Mouse (Mus musculus): ENCODE data around the gene Cstf1. TPM values are rescaled to one million over a fixed set of nuclear protein-coding genes. Genes with fewer than 3 reads are reported as not detected.

Cstf1 gene
- polyA plus RNA-seq (2016; fragmentation: Nextera tagmentation; extraction: Ambion mirVana), result 51.0 and 58.0 TPM in 2 replicates

GRCm38 (mm10) chr2:172370411-172371223, at the start of gene Cstf1, which contains the start of gene Aurka:
Gene Cstf1, plus strand, starts transcription at chr2:172370681.
Gene Aurka, minus strand, starts transcription at chr2:172370535.
- no peaks in the 10 kb centered on the region for H3K27me3 ChIP-seq (ENCODE audit: low read depth, poor library complexity, severe bottlenecking)
- peaks cover 68% of the 10 kb centered on the region for H3K36me3 ChIP-seq
- peak within 1 kb of the TSS; percentile 97 for H3K4me3 ChIP-seq
- peak; percentile 96 for DNase-seq (ENCODE audit: low spot score)
- H3K27ac ChIP-seq (replicated peaks), result peak within 1 kb of the TSS; percentile 97
- under 1% methylated on average over 66 of the region's 66 CpGs for WGBS
- H3K9me3 ChIP-seq (replicated peaks), result no peaks in the 10 kb centered on the region
- peaks cover 46% of the 10 kb centered on the region for H3K4me1 ChIP-seq

GRCm38 (mm10) chr2:172320878-172321277, 49.6 kb upstream of the Cstf1 start:
- Histone ChIP-seq H3K4me3 (no peak overlapping the region), H3K9me3 (replicated peaks) (no peaks in the 10 kb centered on the region), H3K27ac (replicated peaks) (no peak overlapping the region), H3K4me1 (no peaks in the 10 kb centered on the region), H3K27me3 (ENCODE audit: low read depth, poor library complexity, severe bottlenecking) (no peaks in the 10 kb centered on the region), H3K36me3 (no peaks in the 10 kb centered on the region)
- peak; percentile 72 for DNase-seq (ENCODE audit: low spot score)
- WGBS, result 19% methylated on average over 9 of the region's 9 CpGs

- 58% methylated on average over 8 of the region's 8 CpGs for WGBS
- H3K4me1 ChIP-seq, result peaks cover 6% of the 10 kb centered on the region; the same call in 1 of the 2 replicates
- DNase-seq (ENCODE audit: low spot score), result no peak
- no peaks in the 10 kb centered on the region for H3K36me3 ChIP-seq
- no peak overlapping the region for H3K4me3 ChIP-seq
- peaks cover 13% of the 10 kb centered on the region for H3K27me3 ChIP-seq (ENCODE audit: low read depth, poor library complexity, severe bottlenecking)
- H3K9me3 ChIP-seq (replicated peaks), result no peaks in the 10 kb centered on the region
- H3K27ac ChIP-seq (replicated peaks), result no peak overlapping the region
Observed at GRCm38 (mm10) chr2:172328248-172328647, 42.2 kb upstream of the Cstf1 start.

- peak; percentile 79 for DNase-seq (ENCODE audit: low spot score)
- H3K9me3 ChIP-seq (replicated peaks), result no peaks in the 10 kb centered on the region
- no peak overlapping the region for H3K27ac ChIP-seq (replicated peaks)
- H3K4me1 ChIP-seq, result peaks cover 8% of the 10 kb centered on the region
- peaks cover 13% of the 10 kb centered on the region for H3K27me3 ChIP-seq (ENCODE audit: low read depth, poor library complexity, severe bottlenecking)
- H3K4me3 ChIP-seq, result peak overlapping the region; percentile 20; the same call in 1 of the 2 replicates
- H3K36me3 ChIP-seq, result no peaks in the 10 kb centered on the region
- 13% methylated on average over 13 of the region's 13 CpGs for WGBS
Observed at GRCm38 (mm10) chr2:172329179-172329578, 41.3 kb upstream of the Cstf1 start.

- 87% methylated on average over 19 of the region's 19 CpGs for WGBS
- no peak for DNase-seq (ENCODE audit: low spot score)
- no peak overlapping the region for H3K27ac ChIP-seq (replicated peaks)
- no peak overlapping the region for H3K4me3 ChIP-seq
- no peaks in the 10 kb centered on the region for H3K36me3 ChIP-seq
- H3K27me3 ChIP-seq (ENCODE audit: low read depth, poor library complexity, severe bottlenecking), result no peaks in the 10 kb centered on the region
- H3K9me3 ChIP-seq (replicated peaks), result no peaks in the 10 kb centered on the region
- peaks cover 9% of the 10 kb centered on the region for H3K4me1 ChIP-seq
Observed at GRCm38 (mm10) chr2:172338206-172338942, 32.1 kb upstream of the Cstf1 start.

- Histone ChIP-seq H3K4me1 (peaks cover 24% of the 10 kb centered on the region), H3K27me3 (ENCODE audit: low read depth, poor library complexity, severe bottlenecking) (no peaks in the 10 kb centered on the region), H3K9me3 (replicated peaks) (no peaks in the 10 kb centered on the region), H3K27ac (replicated peaks) (no peak overlapping the region), H3K36me3 (no peaks in the 10 kb centered on the region), H3K4me3 (no peak overlapping the region)
- no peak for DNase-seq (ENCODE audit: low spot score)
- WGBS, result 40% methylated on average over 3 of the region's 3 CpGs
Observed at GRCm38 (mm10) chr2:172340936-172341335, 29.5 kb upstream of the Cstf1 start.

- H3K36me3 ChIP-seq, result no peaks in the 10 kb centered on the region
- peaks cover 2% of the 10 kb centered on the region for H3K27me3 ChIP-seq (ENCODE audit: low read depth, poor library complexity, severe bottlenecking)
- 26% methylated on average over 5 of the region's 5 CpGs for WGBS
- no peak for DNase-seq (ENCODE audit: low spot score)
- H3K4me3 ChIP-seq, result no peak overlapping the region
- no peaks in the 10 kb centered on the region for H3K9me3 ChIP-seq (replicated peaks)
- no peak overlapping the region for H3K27ac ChIP-seq (replicated peaks)
- H3K4me1 ChIP-seq, result peaks cover 30% of the 10 kb centered on the region
Observed at GRCm38 (mm10) chr2:172341606-172342005, 28.9 kb upstream of the Cstf1 start.

- DNase-seq (ENCODE audit: low spot score), result no peak
- no peak overlapping the region for H3K27ac ChIP-seq (replicated peaks)
- WGBS, result 95% methylated on average over 7 of the region's 7 CpGs
- H3K36me3 ChIP-seq, result no peaks in the 10 kb centered on the region
- H3K4me1 ChIP-seq, result peaks cover 51% of the 10 kb centered on the region
- H3K9me3 ChIP-seq (replicated peaks), result no peaks in the 10 kb centered on the region
- H3K27me3 ChIP-seq (ENCODE audit: low read depth, poor library complexity, severe bottlenecking), result peaks cover 7% of the 10 kb centered on the region
- H3K4me3 ChIP-seq, result no peak overlapping the region
Observed at GRCm38 (mm10) chr2:172343751-172344150, 26.7 kb upstream of the Cstf1 start.

- Histone ChIP-seq H3K9me3 (replicated peaks) (no peaks in the 10 kb centered on the region), H3K36me3 (no peaks in the 10 kb centered on the region), H3K4me3 (peak overlapping the region; percentile 77), H3K4me1 (peaks cover 61% of the 10 kb centered on the region), H3K27ac (replicated peaks) (no peak overlapping the region), H3K27me3 (ENCODE audit: low read depth, poor library complexity, severe bottlenecking) (peaks cover 7% of the 10 kb centered on the region)
- DNase-seq (ENCODE audit: low spot score), result no peak
- 36% methylated on average over 5 of the region's 5 CpGs for WGBS
Observed at GRCm38 (mm10) chr2:172344669-172345068, 25.8 kb upstream of the Cstf1 start.

GRCm38 (mm10) chr2:172345258-172345738, 25.2 kb upstream of the Cstf1 start, which contains the start of gene Fam210b:
Gene Fam210b, plus strand, starts transcription at chr2:172345565.
- Histone ChIP-seq H3K27me3 (ENCODE audit: low read depth, poor library complexity, severe bottlenecking) (peaks cover 7% of the 10 kb centered on the region), H3K9me3 (replicated peaks) (no peaks in the 10 kb centered on the region), H3K4me3 (peak within 1 kb of the TSS; percentile 77), H3K4me1 (peaks cover 64% of the 10 kb centered on the region), H3K36me3 (no peaks in the 10 kb centered on the region), H3K27ac (replicated peaks) (peak within 1 kb of the TSS; percentile 83)
- DNase-seq (ENCODE audit: low spot score), result peak; percentile 97
- under 1% methylated on average over 29 of the region's 35 CpGs for WGBS

GRCm38 (mm10) chr2:172346034-172346929, 24.2 kb upstream of the Cstf1 start:
- peak; percentile 42 for DNase-seq (ENCODE audit: low spot score)
- WGBS, result 12% methylated on average over 31 of the region's 31 CpGs

More at GRCm38 (mm10) chr2:172346034-172346929, 24.2 kb upstream of the Cstf1 start:
- H3K4me3 ChIP-seq, result peak overlapping the region; percentile 77
- H3K27me3 ChIP-seq (ENCODE audit: low read depth, poor library complexity, severe bottlenecking), result peaks cover 7% of the 10 kb centered on the region
- H3K36me3 ChIP-seq, result no peaks in the 10 kb centered on the region
- peak overlapping the region; percentile 83 for H3K27ac ChIP-seq (replicated peaks)
- H3K9me3 ChIP-seq (replicated peaks), result no peaks in the 10 kb centered on the region
- H3K4me1 ChIP-seq, result peaks cover 71% of the 10 kb centered on the region
